Mouse (Mus musculus) embryonic fibroblast, embryonic 13.5 days (primary cell): ENCODE results near the gene Lgals2.

ENCODE experiments used
- CTCF ChIP-seq: IDR thresholded peaks from 2 replicates; pipeline ENCODE4 v1.5.1; 2011; ENCODE audit warnings: mild to moderate bottlenecking, control low read depth, low read length, moderate library complexity, borderline replicate concordance; ENCODE audit not compliant: insufficient read depth
- POLR2A ChIP-seq: IDR thresholded peaks from 2 replicates; pipeline ENCODE4 v1.6.1; 2011; ENCODE audit warnings: low read depth, mild to moderate bottlenecking, control low read depth, low read length, moderate library complexity

- TF ChIP-seq POLR2A (no peak; the same call in 1 of the 2 replicates), CTCF (no peak)
Measured at GRCm38 (mm10) chr15:78877810-78878390, 22.6 kb upstream of the Lgals2 start.
